Mouse (Mus musculus): ENCODE measurements around the gene Urm1.

DNA sequence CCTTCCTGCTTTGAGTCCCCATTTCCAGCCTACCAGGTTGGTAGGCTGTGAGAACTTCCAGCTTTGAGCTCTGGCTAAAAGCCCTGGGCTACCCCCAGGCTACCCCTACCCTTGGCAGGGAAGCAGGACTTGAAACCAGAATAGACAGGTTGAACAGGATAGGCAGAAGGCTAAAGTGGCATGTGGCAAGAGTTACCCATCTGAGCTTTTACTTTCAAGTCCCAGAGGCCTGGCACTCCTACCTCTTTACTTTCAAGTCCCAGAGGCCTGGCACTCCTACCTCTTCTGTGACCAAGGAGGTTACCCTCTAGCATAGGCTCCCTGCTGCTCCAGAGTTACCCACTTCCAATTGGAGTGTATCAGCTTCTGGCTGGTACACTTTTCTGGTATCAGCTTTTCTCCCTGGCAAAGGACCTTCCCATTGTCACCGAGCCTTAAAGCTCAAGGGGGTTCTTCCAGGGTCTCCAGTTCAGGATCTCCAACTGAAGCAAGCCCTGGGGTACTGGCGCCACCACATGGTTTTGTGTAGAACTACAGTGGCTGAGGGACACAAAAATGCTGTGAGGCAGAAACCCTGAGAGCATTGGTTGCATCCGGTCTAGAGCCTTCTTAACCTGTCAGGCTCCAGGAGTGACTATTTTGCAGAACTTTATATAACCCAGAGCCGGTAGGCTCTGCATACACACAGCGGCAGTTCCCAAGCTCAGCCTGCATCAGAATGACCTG is 39.0 kb downstream of the Urm1 start:
- TF ChIP-seq GATA1 (IDR thresholded peaks at IDR 0.05; ENCODE audit: borderline replicate concordance, low read length): no peak
- TF ChIP-seq FLI1 (IDR thresholded peaks at IDR 0.05; ENCODE audit: low read length): no peak
